Mouse (Mus musculus) kidney, adult 2 months (tissue): ENCODE measurements around the gene Dcst2.

Source experiments
- CTCF ChIP-seq: fragments of 200-500 bp; conservative IDR thresholded peaks from 2 replicates; pipeline ENCODE4 v1.5.1; 2011; ENCODE audit warnings: low read depth, mild to moderate bottlenecking, control low read depth, low read length, moderate library complexity, mixed read lengths; ENCODE audit not compliant: insufficient read depth, insufficient read length
- POLR2A ChIP-seq: fragments of 200-500 bp; IDR thresholded peaks from one replicate; pipeline ENCODE4 v1.6.1; 2011; ENCODE audit warnings: low read depth, low read length, control low read depth

- TF ChIP-seq CTCF = no peak
- no peak for TF ChIP-seq POLR2A
Measured at GRCm38 (mm10) chr3:89411490-89412393, 50.0 kb downstream of the Dcst2 start, which contains the start of gene Flad1.
